Mouse (Mus musculus): Measurements from ENCODE around the gene Zfp534. TPM values are rescaled to one million over a fixed set of nuclear protein-coding genes. Genes with fewer than 3 reads are reported as not detected.
"Not testable (repeated sequence)": the region's sequence is repeated elsewhere in the genome, so short reads cannot be mapped to it uniquely, and the experiment has no call there.

Zfp534 gene
- total RNA-seq (2017) = 0.05 TPM in 1 of 2 replicates, not detected in the other

DNA sequence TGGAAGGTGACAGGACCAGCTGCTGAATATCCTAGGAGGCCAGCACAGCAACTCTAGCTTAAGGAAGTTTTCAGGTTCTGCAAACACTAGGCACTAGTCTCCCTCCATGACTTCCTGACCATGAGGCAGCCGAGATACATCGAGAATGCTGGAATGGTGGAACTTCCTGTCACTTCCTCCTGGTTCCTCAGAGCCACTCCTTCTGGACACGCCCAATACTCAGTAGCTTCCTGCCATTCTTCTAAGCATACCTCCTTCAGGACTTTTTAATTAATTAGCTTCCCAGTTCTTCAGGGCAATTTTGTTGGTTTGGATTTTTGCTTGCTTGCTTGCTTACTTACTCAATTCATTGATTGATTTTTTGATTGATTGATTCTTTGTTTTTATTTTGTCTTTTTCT lies at the start of gene Zfp534:
Gene Zfp534, minus strand, starts transcription at position 101 of the 400 bp plus-strand sequence.
- ATAC-seq (replicated peaks; ENCODE audit: low read depth, poor library complexity, severe bottlenecking) = not testable (repeated sequence)

DNA sequence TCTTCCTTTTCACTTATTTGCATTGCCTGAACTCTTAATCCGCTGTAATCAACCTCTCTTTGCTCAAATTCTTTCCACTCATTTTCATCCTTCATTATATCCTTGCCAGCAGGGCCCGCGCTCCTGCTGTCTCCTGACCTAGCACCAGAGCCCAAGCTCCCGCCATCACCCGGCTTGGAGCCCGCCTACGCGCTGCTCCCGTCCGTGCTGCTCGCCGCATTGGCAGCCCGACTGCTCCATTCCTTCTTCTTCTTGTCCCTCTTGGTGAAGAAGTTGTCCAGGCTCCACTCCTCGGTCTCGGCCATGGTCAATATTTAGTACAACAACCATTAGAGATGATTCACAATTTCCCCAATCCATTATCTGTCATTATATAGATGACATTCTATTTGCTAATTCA lies 43.9 kb upstream of the Zfp534 start:
- ATAC-seq (replicated peaks; ENCODE audit: low read depth, poor library complexity, severe bottlenecking) = not testable (repeated sequence)

DNA sequence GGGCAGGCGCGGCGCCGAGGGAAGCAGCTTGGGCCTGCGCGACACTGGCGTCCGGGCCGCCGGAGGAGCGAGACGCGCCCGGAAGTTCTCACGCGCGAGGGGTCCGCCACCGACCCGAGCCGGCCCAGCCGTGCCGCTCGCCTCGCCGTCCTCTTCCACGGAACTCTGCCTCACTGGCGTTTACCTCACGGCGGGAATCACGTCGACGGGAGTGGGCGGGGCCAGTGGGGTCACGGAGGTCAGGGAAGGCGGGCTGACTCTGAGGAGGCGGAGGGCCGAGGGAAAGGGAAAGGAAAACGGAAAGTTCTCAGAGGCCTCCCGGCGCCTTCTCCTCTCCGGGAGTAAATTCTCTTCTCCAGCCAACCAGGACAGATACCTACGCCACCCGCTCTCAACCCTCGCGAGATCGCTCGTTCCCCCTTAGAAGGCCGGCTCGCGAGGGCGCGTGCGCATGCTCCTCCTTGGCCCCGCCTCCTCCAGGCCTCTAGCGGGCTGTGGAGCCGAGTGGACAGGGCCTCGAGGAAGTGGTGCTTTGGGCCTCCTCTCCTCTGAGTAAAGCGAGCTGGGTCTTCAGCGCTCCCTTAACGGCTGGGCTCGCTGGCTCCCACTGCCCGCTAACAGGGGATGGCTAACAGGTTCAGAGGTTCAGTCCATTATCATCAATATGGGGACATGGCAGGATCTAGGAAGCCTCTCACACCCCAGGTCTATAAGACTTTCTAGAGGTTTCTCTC lies 36.5 kb upstream of the Zfp534 start:
- ATAC-seq (replicated peaks; ENCODE audit: low read depth, poor library complexity, severe bottlenecking) = not testable (repeated sequence)

DNA sequence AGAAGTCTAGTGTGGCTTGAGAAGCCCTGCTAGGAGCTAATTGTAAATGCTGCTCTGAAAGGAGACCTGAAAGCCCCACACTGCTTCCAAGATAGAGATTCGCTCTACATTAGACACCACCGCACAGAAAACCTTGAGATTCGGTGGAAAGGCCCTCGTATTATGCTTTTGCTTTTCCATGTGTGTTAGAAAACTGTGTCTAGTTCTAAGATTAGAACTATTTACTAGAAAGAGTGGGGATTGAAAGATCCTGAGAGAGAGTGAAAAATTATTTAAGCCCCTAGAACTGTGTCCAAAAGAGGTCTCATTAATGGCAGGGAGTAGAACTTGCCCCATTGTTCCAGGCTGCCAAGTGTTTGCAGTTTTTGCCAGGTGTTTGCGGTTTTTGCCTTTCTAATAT lies 47.1 kb downstream of the Zfp534 start:
- ATAC-seq (replicated peaks; ENCODE audit: low read depth, poor library complexity, severe bottlenecking) = not testable (repeated sequence)

DNA sequence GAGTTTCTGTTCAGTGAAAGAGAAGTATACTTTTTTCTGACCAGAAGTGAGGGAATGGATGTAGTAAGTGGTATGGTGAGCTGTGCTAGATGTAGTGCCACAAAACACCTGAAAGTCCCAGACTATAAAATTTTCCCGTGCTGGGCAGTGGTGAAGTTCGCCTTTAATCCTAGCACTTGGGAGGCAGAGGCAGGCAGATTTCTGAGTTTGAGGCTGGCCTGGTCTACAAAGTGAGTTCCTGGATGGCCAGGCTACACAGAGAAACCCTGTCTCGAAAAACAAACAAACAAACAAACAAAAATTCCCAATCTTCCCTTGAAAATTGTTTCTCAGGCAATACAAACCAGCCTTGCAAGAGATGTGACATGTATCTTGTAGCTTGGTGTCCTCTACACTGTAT lies 54.9 kb downstream of the Zfp534 start:
- ATAC-seq (replicated peaks; ENCODE audit: low read depth, poor library complexity, severe bottlenecking) = not testable (repeated sequence)

DNA sequence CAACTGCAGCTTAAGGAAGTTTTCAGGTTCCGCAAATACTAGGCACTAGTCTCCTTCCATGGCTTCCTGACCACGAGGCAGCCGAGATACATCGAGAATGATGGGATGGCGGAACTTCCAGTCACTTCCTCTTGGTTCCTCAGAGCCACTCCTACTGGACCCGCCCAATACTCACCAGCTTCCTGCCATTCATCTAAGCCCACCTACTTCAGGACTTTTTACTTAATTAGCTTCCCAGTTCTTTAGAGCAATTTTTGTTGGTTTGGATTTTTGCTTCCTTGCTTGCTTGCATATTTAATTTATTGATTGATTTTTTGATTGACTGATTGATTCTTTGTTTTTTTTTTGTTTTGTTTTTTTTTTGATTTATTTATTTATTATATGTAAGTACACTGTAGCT lies 59.9 kb downstream of the Zfp534 start, which contains the start of gene Zfp979:
Gene Zfp979, minus strand, starts transcription at position 101 of the 400 bp plus-strand sequence.
- ATAC-seq (replicated peaks; ENCODE audit: low read depth, poor library complexity, severe bottlenecking) = not testable (repeated sequence)

DNA sequence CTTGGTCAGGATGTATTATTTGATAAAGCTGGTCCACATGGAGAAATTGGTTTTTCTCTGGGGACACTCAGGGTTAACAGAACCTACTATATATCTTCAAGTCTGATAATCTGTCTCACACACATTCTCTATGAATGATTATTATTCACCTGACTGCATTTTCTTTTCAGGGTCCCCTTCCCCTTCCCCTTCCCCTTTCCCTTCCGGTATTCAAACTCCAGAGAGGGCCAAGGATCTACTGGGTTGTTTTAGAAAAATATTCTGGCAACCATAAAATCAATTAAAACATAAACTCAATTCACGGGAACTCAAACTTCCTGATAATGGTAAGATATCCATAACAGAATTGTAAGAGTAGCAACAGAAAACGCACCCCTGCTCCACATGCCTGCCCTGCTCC lies 60.4 kb downstream of the Zfp534 start:
- not testable (repeated sequence) for ATAC-seq (replicated peaks; ENCODE audit: low read depth, poor library complexity, severe bottlenecking)

DNA sequence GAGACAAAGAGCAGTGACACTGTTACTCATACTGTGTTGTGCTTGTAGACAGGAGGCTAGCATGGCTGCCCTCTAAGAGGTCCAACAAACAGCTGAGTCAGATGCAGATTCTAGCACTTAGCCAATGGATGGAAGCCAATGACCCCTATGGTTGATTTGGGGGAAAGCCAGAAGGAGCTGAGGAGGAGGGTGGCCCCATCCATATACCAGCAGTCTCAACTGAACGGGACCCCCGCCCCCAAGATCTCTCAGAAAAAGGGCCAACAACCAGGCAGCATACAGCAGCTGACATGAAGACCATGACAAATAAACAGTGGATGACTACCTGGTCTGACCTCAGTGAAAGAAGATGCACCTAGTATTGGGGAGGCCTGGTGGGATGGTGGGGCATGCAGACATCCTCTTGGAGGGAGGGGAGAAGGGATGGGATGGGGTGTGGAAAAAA lies 68.5 kb downstream of the Zfp534 start:
- not testable (repeated sequence) for ATAC-seq (replicated peaks; ENCODE audit: low read depth, poor library complexity, severe bottlenecking)

Other genes starting within 250 kb of the Zfp534 start
- 23.7 and 26.1 TPM in 2 replicates for gene Zfp982, start 210.1 kb downstream of the Zfp534 start, total RNA-seq (2017)
- 1.7 and 2.5 TPM in 2 replicates for gene Gm16503, start 162.3 kb downstream of the Zfp534 start, total RNA-seq (2017)
- 0.05 and 0.29 TPM in 2 replicates for gene Zfp985, start 149.3 kb downstream of the Zfp534 start, total RNA-seq (2017)
- 4.5 and 7.9 TPM in 2 replicates for gene Zfp979, start 60.0 kb downstream of the Zfp534 start, total RNA-seq (2017)
- 40.0 and 50.5 TPM in 2 replicates for gene Zfp984, start 107.2 kb upstream of the Zfp534 start, total RNA-seq (2017)
- gene Zfp933, start 145.8 kb upstream of the Zfp534 start, total RNA-seq (2017) = 8.2 and 8.4 TPM in 2 replicates
- 23.4 and 50.9 TPM in 2 replicates for gene Miip, start 166.3 kb upstream of the Zfp534 start, total RNA-seq (2017)
- gene Fv1, start 166.4 kb upstream of the Zfp534 start, total RNA-seq (2017) = 17.2 and 25.1 TPM in 2 replicates
- 17.7 and 24.4 TPM in 2 replicates for gene Mfn2, start 202.2 kb upstream of the Zfp534 start, total RNA-seq (2017)
- 3.4 and 11.4 TPM in 2 replicates for gene Plod1, start 234.2 kb upstream of the Zfp534 start, total RNA-seq (2017)
- 30.4 and 34.6 TPM in 2 replicates for gene 2510039O18Rik, start 238.3 kb upstream of the Zfp534 start, total RNA-seq (2017)